Mouse (Mus musculus): ENCODE results near the gene Cdh16. TPM values are rescaled to one million over a fixed set of nuclear protein-coding genes. Genes with fewer than 3 reads are reported as not detected.
"Not testable (repeated sequence)": the region's sequence is repeated elsewhere in the genome, so short reads cannot be mapped to it uniquely, and the experiment has no call there.

Cdh16 gene
- polyA plus RNA-seq, 1 experiment from 2014 or later, result not detected

DNA sequence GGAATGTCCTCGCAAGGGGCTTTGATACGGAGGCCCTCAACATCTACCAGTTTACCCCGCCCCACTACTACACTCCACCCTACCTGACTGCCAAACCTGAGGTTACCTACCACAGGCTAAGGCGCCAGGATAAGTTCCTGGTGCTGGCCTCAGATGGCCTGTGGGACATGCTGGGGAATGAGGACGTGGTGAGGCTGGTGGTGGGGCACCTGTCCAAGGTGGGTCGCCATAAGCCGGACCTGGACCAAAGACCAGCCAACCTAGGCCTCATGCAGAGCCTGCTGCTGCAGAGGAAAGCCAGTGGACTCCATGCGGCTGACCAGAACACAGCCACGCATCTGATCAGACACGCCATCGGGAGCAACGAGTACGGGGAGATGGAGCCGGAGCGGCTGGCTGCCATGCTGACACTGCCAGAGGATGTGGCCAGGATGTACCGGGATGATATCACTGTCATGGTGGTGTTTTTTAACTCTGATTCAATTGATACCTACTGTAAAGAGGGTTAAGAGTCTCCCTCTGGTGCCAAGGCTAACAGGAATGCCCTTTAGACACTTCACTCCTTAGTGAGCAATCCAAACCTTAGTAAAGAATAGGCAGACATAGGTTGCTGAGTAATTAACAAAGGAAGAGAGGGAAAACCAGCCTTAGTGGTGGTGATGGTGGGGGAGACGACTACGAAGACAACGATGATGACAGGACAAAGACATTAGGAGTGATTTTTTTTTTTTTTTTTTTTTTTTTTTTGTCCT lies 29.4 kb downstream of the Cdh16 start:
- no peak overlapping the region for H3K4me2 ChIP-seq (ENCODE audit: low read depth)
- 93% methylated on average over 19 of the region's 19 CpGs for whole genome bisulfite sequencing
- ATAC-seq (ENCODE audit: insufficient read depth, low FRiP score, low TSS enrichment) (no peak), DNase-seq (ENCODE audit: low spot score) (no peak)
- H3K4me1 ChIP-seq (ENCODE audit: control insufficient read depth, insufficient read depth, low read length), result 0 out of 2 replicates have a peak, but pooled peaks cover 3% of the 10 kb centered on the region
- H3K9me3 ChIP-seq (ENCODE audit: control insufficient read depth, low read length), result no peaks in the 10 kb centered on the region
- H3K36me3 ChIP-seq (ENCODE audit: control insufficient read depth, insufficient read depth, low read length), result peaks cover 9% of the 10 kb centered on the region
- H3K9ac ChIP-seq (ENCODE audit: low read length), result no peak overlapping the region
- H3K27me3 ChIP-seq (ENCODE audit: control insufficient read depth, insufficient read depth, low read length), result no peaks in the 10 kb centered on the region
- H3K27ac ChIP-seq (ENCODE audit: low read depth, low read length), result no peak overlapping the region
- no peak overlapping the region for H3K4me3 ChIP-seq (ENCODE audit: low read depth, low read length)

DNA sequence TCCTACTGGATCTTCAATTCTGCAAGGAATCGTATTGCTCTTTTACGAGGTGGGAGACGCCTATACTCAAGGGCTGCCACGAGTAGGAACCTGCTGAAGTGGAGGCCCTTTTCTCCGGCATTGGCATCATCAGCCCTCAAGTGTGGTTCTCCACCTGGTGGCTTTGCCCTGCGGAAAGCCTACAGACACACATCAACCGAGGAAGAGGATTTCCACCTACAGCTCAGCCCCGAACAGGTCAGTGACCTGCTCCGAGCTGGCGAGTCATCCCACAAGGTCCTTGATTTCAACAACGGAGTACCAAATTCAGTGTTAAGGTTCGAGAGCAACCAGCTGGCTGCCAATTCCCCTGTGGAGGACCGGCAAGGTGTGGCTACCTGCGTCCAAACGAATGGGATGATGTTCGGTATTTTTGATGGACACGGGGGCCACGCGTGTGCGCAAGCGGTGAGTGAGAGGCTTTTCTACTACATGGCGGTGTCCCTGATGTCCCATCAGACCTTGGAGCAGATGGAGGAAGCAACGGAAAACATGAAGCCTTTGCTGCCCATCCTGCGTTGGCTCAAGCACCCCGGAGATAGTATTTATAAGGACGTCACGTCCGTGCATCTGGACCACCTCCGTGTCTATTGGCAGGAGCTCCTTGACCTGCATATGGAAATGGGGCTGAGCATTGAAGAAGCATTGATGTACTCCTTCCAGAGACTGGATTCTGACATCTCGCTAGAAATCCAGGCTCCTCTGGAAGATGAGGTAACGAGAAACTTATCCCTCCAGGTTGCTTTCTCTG lies 30.5 kb downstream of the Cdh16 start:
- 0 out of 2 replicates have a peak, but pooled peaks cover 3% of the 10 kb centered on the region for H3K4me1 ChIP-seq (ENCODE audit: control insufficient read depth, insufficient read depth, low read length)
- ATAC-seq (ENCODE audit: insufficient read depth, low FRiP score, low TSS enrichment), result no peak
- no peak overlapping the region for H3K4me3 ChIP-seq (ENCODE audit: low read depth, low read length)
- no peak overlapping the region for H3K9ac ChIP-seq (ENCODE audit: low read length)
- H3K9me3 ChIP-seq (ENCODE audit: control insufficient read depth, low read length), result no peaks in the 10 kb centered on the region
- no peak overlapping the region for H3K27ac ChIP-seq (ENCODE audit: low read depth, low read length)
- peaks cover 9% of the 10 kb centered on the region for H3K36me3 ChIP-seq (ENCODE audit: control insufficient read depth, insufficient read depth, low read length)
- H3K27me3 ChIP-seq (ENCODE audit: control insufficient read depth, insufficient read depth, low read length), result no peaks in the 10 kb centered on the region
- no peak overlapping the region for H3K4me2 ChIP-seq (ENCODE audit: low read depth)
- WGBS, result 93% methylated on average over 31 of the region's 31 CpGs
- no peak for DNase-seq (ENCODE audit: low spot score)

DNA sequence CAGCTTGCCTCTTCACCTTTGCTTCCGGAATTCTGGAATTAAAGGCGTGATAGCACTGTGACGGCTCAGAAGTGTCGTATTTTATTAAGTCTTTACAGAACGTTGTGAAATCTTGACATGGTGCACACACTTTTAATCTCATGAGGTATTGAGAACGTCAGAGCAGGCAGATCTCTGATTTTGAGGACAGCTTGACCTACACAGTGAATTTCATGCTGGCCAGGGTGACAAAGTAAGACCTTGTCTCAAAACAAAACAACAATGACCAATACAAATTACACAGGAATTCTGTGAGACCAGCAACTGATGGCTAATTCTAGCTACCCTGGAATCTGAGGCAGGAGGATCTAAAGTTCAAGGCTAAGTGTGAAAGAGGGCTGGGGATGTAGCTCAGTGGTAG lies 31.6 kb downstream of the Cdh16 start:
- Histone ChIP-seq H3K4me2 (ENCODE audit: low read depth) (no peak overlapping the region; the same call in 1 of the 2 replicates), H3K36me3 (ENCODE audit: control insufficient read depth, insufficient read depth, low read length) (peaks cover 9% of the 10 kb centered on the region), H3K9ac (ENCODE audit: low read length) (no peak overlapping the region), H3K4me1 (ENCODE audit: control insufficient read depth, insufficient read depth, low read length) (0 out of 2 replicates have a peak, but pooled peaks cover 3% of the 10 kb centered on the region), H3K4me3 (ENCODE audit: low read depth, low read length) (no peak overlapping the region), H3K27me3 (ENCODE audit: control insufficient read depth, insufficient read depth, low read length) (no peaks in the 10 kb centered on the region), H3K9me3 (ENCODE audit: control insufficient read depth, low read length) (no peaks in the 10 kb centered on the region), H3K27ac (ENCODE audit: low read depth, low read length) (no peak overlapping the region)
- 77% methylated on average over 6 of the region's 6 CpGs for WGBS
- DNase-seq (ENCODE audit: low spot score) (no peak), ATAC-seq (ENCODE audit: insufficient read depth, low FRiP score, low TSS enrichment) (no peak)

DNA sequence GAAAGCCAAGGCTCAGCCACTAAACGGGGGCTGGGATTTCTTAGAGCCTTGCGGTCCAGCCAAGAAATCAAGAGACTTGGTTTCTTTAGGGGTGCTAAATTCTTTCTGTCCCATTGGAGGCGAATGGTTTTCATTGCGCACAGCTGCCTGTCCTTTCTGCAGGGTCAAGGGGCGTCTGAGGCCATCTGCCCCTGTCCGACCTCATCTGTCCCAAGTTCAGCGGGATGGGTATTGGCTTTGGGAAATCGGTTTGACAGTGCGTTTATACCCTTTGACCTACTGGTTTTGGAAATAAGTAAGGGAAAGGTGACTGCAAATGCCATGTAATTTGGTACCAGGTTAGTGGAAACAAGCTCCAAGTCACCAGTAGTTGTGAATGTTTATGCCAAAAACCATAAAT lies 32.3 kb downstream of the Cdh16 start:
- WGBS, result under 1% methylated on average over 9 of the region's 9 CpGs
- ATAC-seq (ENCODE audit: insufficient read depth, low FRiP score, low TSS enrichment) (no peak), DNase-seq (ENCODE audit: low spot score) (no peak)
- Histone ChIP-seq H3K4me3 (ENCODE audit: low read depth, low read length) (peak overlapping the region; percentile 74), H3K36me3 (ENCODE audit: control insufficient read depth, insufficient read depth, low read length) (peaks cover 9% of the 10 kb centered on the region), H3K9me3 (ENCODE audit: control insufficient read depth, low read length) (no peaks in the 10 kb centered on the region), H3K27ac (ENCODE audit: low read depth, low read length) (no peak overlapping the region), H3K27me3 (ENCODE audit: control insufficient read depth, insufficient read depth, low read length) (no peaks in the 10 kb centered on the region), H3K4me1 (ENCODE audit: control insufficient read depth, insufficient read depth, low read length) (0 out of 2 replicates have a peak, but pooled peaks cover 3% of the 10 kb centered on the region), H3K4me2 (ENCODE audit: low read depth) (peak overlapping the region; percentile 57), H3K9ac (ENCODE audit: low read length) (peak overlapping the region; percentile 62)

- peak within 1 kb of the TSS; percentile 74 for H3K4me3 ChIP-seq (ENCODE audit: low read depth, low read length)
- H3K4me1 ChIP-seq (ENCODE audit: control insufficient read depth, insufficient read depth, low read length), result 0 out of 2 replicates have a peak, but pooled peaks cover 3% of the 10 kb centered on the region
- ATAC-seq (ENCODE audit: insufficient read depth, low FRiP score, low TSS enrichment), result peak; percentile 97
- DNase-seq (ENCODE audit: low spot score), result peak; percentile 91
- peak within 1 kb of the TSS; percentile 62 for H3K9ac ChIP-seq (ENCODE audit: low read length)
- H3K4me2 ChIP-seq (ENCODE audit: low read depth), result peak within 1 kb of the TSS; percentile 57
- no peaks in the 10 kb centered on the region for H3K27me3 ChIP-seq (ENCODE audit: control insufficient read depth, insufficient read depth, low read length)
- peaks cover 9% of the 10 kb centered on the region for H3K36me3 ChIP-seq (ENCODE audit: control insufficient read depth, insufficient read depth, low read length)
- WGBS, result 2% methylated on average over 44 of the region's 44 CpGs
- H3K27ac ChIP-seq (ENCODE audit: low read depth, low read length), result 0 out of 2 replicates have a peak within 1 kb of the TSS, but pooled peaks have one; percentile 51
- H3K9me3 ChIP-seq (ENCODE audit: control insufficient read depth, low read length), result no peaks in the 10 kb centered on the region
Measured at GRCm38 (mm10) chr8:104591133-104591834, 32.9 kb downstream of the Cdh16 start, which contains the start of gene Pdp2. Pdp2 (plus strand) TSS chr8:104591451.

GRCm38 (mm10) chr8:104590284-104590683 lies 33.9 kb downstream of the Cdh16 start:
- WGBS, result 89% methylated on average over 3 of the region's 3 CpGs
- H3K4me2 ChIP-seq (ENCODE audit: low read depth), result no peak overlapping the region
- H3K4me1 ChIP-seq (ENCODE audit: control insufficient read depth, insufficient read depth, low read length), result 0 out of 2 replicates have a peak, but pooled peaks cover 3% of the 10 kb centered on the region
- no peak for ATAC-seq (ENCODE audit: insufficient read depth, low FRiP score, low TSS enrichment)
- no peaks in the 10 kb centered on the region for H3K27me3 ChIP-seq (ENCODE audit: control insufficient read depth, insufficient read depth, low read length)
- H3K9ac ChIP-seq (ENCODE audit: low read length), result no peak overlapping the region
- no peak for DNase-seq (ENCODE audit: low spot score)
- no peaks in the 10 kb centered on the region for H3K9me3 ChIP-seq (ENCODE audit: control insufficient read depth, low read length)
- no peak overlapping the region for H3K27ac ChIP-seq (ENCODE audit: low read depth, low read length)
- H3K36me3 ChIP-seq (ENCODE audit: control insufficient read depth, insufficient read depth, low read length), result peaks cover 9% of the 10 kb centered on the region
- no peak overlapping the region for H3K4me3 ChIP-seq (ENCODE audit: low read depth, low read length)

- Histone ChIP-seq H3K4me2 (ENCODE audit: low read depth) (no peak overlapping the region), H3K36me3 (ENCODE audit: control insufficient read depth, insufficient read depth, low read length) (no peaks in the 10 kb centered on the region), H3K9me3 (ENCODE audit: control insufficient read depth, low read length) (peaks cover 3% of the 10 kb centered on the region; the same call in 1 of the 2 replicates), H3K27ac (ENCODE audit: low read depth, low read length) (no peak overlapping the region), H3K4me3 (ENCODE audit: low read depth, low read length) (no peak overlapping the region), H3K27me3 (ENCODE audit: control insufficient read depth, insufficient read depth, low read length) (no peaks in the 10 kb centered on the region), H3K9ac (ENCODE audit: low read length) (no peak overlapping the region), H3K4me1 (ENCODE audit: control insufficient read depth, insufficient read depth, low read length) (no peaks in the 10 kb centered on the region)
- ATAC-seq (ENCODE audit: insufficient read depth, low FRiP score, low TSS enrichment) (no peak), DNase-seq (ENCODE audit: low spot score) (no peak)
- WGBS, result 69% methylated on average over 1 of the region's 1 CpGs
Measured at GRCm38 (mm10) chr8:104584522-104584921, 39.7 kb downstream of the Cdh16 start.

DNA sequence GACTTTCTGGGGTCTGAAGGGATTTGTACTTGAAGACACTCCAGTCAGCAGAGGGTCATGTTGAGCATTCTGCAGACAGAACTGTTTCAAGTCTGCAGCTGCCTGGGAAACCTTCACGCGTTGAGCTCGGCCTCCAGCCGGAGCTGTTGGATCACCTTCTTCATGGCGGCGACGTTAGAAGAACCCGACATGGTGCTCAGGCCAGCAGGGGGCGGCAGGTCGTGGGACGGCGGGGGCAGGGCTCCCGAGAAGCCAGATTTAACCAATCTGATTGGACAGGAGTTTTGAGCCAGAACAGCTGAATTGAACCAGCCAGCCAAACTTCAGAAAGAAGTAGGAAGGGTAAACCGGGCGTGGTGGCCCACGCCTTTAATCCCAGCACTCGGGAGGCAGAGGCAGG lies 46.6 kb downstream of the Cdh16 start:
- not testable (repeated sequence) for H3K9ac ChIP-seq (ENCODE audit: low read length); H3K27me3 ChIP-seq (ENCODE audit: control insufficient read depth, insufficient read depth, low read length); H3K36me3 ChIP-seq (ENCODE audit: control insufficient read depth, insufficient read depth, low read length); H3K4me1 ChIP-seq (ENCODE audit: control insufficient read depth, insufficient read depth, low read length); H3K4me3 ChIP-seq (ENCODE audit: low read depth, low read length); ATAC-seq (ENCODE audit: insufficient read depth, low FRiP score, low TSS enrichment); DNase-seq (ENCODE audit: low spot score); H3K4me2 ChIP-seq (ENCODE audit: low read depth); H3K9me3 ChIP-seq (ENCODE audit: control insufficient read depth, low read length); H3K27ac ChIP-seq (ENCODE audit: low read depth, low read length)
- whole genome bisulfite sequencing, result 84% methylated on average over 17 of the region's 17 CpGs
